In genomic region chr2:160847664-160848063, GRCm38 (mm10) we compare ENCODE assay signal across 19 mouse cellular contexts. TPM values are rescaled to one million over a fixed set of nuclear protein-coding genes. Genes with fewer than 3 reads are reported as not detected.
A peak's percentile ranks its signal among the peaks of the same experiment; 100 is the strongest.
DNase-seq lines count a peak whose midpoint lies in the region; ATAC-seq and TF ChIP-seq lines count a peak whose summit lies in the region.
"Had no signal": no experiment of that assay in that cellular context is flagged by ENCODE, and none has a peak within 500 bp of the region (broad histone marks: within the 10 kb centered on the region; RNA-seq: fewer than 3 reads in every experiment).

No protein-coding gene starts in this region.

- H3K4me1 ChIP-seq in kidney, embryonic 15.5 days = no peaks in the 10 kb centered on the region
- H3K4me1 ChIP-seq in kidney, postnatal 0 days (replicated peaks; ENCODE audit: insufficient read depth, low read length) = no peaks in the 10 kb centered on the region
- no peaks in the 10 kb centered on the region for H3K4me1 ChIP-seq in liver, embryonic 15.5 days (replicated peaks)
- no peaks in the 10 kb centered on the region for H3K4me1 ChIP-seq in liver, embryonic 12.5 days
- H3K4me1 ChIP-seq: embryonic facial prominence, embryonic 15.5 days; forebrain, embryonic 10.5 days; heart, embryonic 10.5 days had no signal

- DNase-seq in kidney, adult 11 months = peak; percentile 48
- no peak for DNase-seq in kidney, postnatal 0 days (ENCODE audit: low spot score)
- DNase-seq in kidney, postnatal 4 days = no peak
- no peak for DNase-seq in left cerebral cortex, adult 11 months (ENCODE audit: low spot score)
- DNase-seq: adrenal gland, postnatal 10 days; cerebellum, adult 11 months; cerebellum, adult 8-10 months; cerebellum, postnatal 14 days; embryo, embryonic 11 days; gastrocnemius, postnatal 10 days; heart, postnatal 4 days had no signal

- no peak overlapping the region for H3K4me3 ChIP-seq in kidney, embryonic 15.5 days (replicated peaks)
- H3K4me3 ChIP-seq in kidney, postnatal 0 days (replicated peaks; ENCODE audit: low read depth, low read length) = no peak overlapping the region
- H3K4me3 ChIP-seq in liver, embryonic 15.5 days (replicated peaks) = no peak overlapping the region
- H3K4me3 ChIP-seq in liver, embryonic 12.5 days = no peak overlapping the region
- H3K4me3 ChIP-seq: embryonic facial prominence, embryonic 15.5 days; erythroblast, embryonic 14.5 days; forebrain, embryonic 10.5 days; heart, embryonic 10.5 days had no signal

- no peak overlapping the region for H3K4me2 ChIP-seq in kidney, embryonic 15.5 days
- H3K4me2 ChIP-seq in kidney, postnatal 0 days (ENCODE audit: low read length) = no peak overlapping the region
- H3K4me2 ChIP-seq in liver, embryonic 15.5 days = no peak overlapping the region
- no peak overlapping the region for H3K4me2 ChIP-seq in liver, embryonic 12.5 days
- H3K4me2 ChIP-seq: embryonic facial prominence, embryonic 15.5 days had no signal

- H3K27ac ChIP-seq in kidney, embryonic 15.5 days = no peak overlapping the region
- H3K27ac ChIP-seq in kidney, postnatal 0 days = no peak overlapping the region
- no peak overlapping the region for H3K27ac ChIP-seq in liver, embryonic 15.5 days (replicated peaks)
- no peak overlapping the region for H3K27ac ChIP-seq in liver, embryonic 12.5 days
- H3K27ac ChIP-seq: embryonic facial prominence, embryonic 15.5 days; forebrain, embryonic 10.5 days; heart, embryonic 10.5 days had no signal

- no peak for ATAC-seq in kidney, embryonic 15.5 days (replicated peaks; ENCODE audit: low FRiP score)
- peak; percentile 73 for ATAC-seq in kidney, postnatal 0 days (replicated peaks; ENCODE audit: low FRiP score, low read depth)
- ATAC-seq in liver, embryonic 15.5 days (ENCODE audit: insufficient read depth) = 0 out of 2 replicates have a peak, but pooled peaks have one; percentile 37
- ATAC-seq in liver, embryonic 12.5 days = no peak
- ATAC-seq: forebrain, embryonic 14.5 days had no signal

- H3K9me3 ChIP-seq in kidney, embryonic 15.5 days (replicated peaks) = no peaks in the 10 kb centered on the region
- no peaks in the 10 kb centered on the region for H3K9me3 ChIP-seq in kidney, postnatal 0 days (replicated peaks; ENCODE audit: low read length)
- H3K9me3 ChIP-seq in liver, embryonic 15.5 days (replicated peaks) = no peaks in the 10 kb centered on the region
- H3K9me3 ChIP-seq in liver, embryonic 12.5 days (replicated peaks) = no peaks in the 10 kb centered on the region
- H3K9me3 ChIP-seq: embryonic facial prominence, embryonic 15.5 days; forebrain, embryonic 10.5 days; heart, embryonic 10.5 days had no signal

- 79% methylated on average over 1 of the region's 1 CpGs for WGBS in kidney, embryonic 15.5 days
- WGBS in kidney, postnatal 0 days = 83% methylated on average over 1 of the region's 1 CpGs
- WGBS in liver, embryonic 15.5 days (ENCODE audit: insufficient replicate concordance) = 46% methylated on average over 1 of the region's 1 CpGs
- 59% methylated on average over 1 of the region's 1 CpGs for WGBS in liver, embryonic 12.5 days (ENCODE audit: insufficient replicate concordance)

- H3K36me3 ChIP-seq in kidney, embryonic 15.5 days = no peaks in the 10 kb centered on the region
- H3K36me3 ChIP-seq in kidney, postnatal 0 days (ENCODE audit: insufficient read depth, low read length) = no peaks in the 10 kb centered on the region
- no peaks in the 10 kb centered on the region for H3K36me3 ChIP-seq in liver, embryonic 15.5 days (replicated peaks)
- no peaks in the 10 kb centered on the region for H3K36me3 ChIP-seq in liver, embryonic 12.5 days
- H3K36me3 ChIP-seq: embryonic facial prominence, embryonic 15.5 days; forebrain, embryonic 10.5 days; heart, embryonic 10.5 days had no signal

- no peaks in the 10 kb centered on the region for H3K27me3 ChIP-seq in kidney, embryonic 15.5 days
- H3K27me3 ChIP-seq in kidney, postnatal 0 days (ENCODE audit: insufficient read depth, low read length) = no peaks in the 10 kb centered on the region
- no peaks in the 10 kb centered on the region for H3K27me3 ChIP-seq in liver, embryonic 15.5 days
- no peaks in the 10 kb centered on the region for H3K27me3 ChIP-seq in liver, embryonic 12.5 days (replicated peaks)
- H3K27me3 ChIP-seq: embryonic facial prominence, embryonic 15.5 days had no signal

- H3K9ac ChIP-seq in kidney, embryonic 15.5 days = no peak overlapping the region
- H3K9ac ChIP-seq in kidney, postnatal 0 days (ENCODE audit: low read depth, low read length) = no peak overlapping the region
- no peak overlapping the region for H3K9ac ChIP-seq in liver, embryonic 15.5 days
- H3K9ac ChIP-seq in liver, embryonic 12.5 days = no peak overlapping the region
- H3K9ac ChIP-seq: embryonic facial prominence, embryonic 15.5 days had no signal

- no peak for TF ChIP-seq CTCF in kidney, postnatal 0 days (IDR thresholded peaks at IDR 0.05; ENCODE audit: low read depth)

RNA-seq across cellular contexts. Expression of gene Zhx3, which starts 25.1 kb away (rescaled TPM):
- 13.9 and 14.5 TPM in 2 replicates for polyA plus RNA-seq in kidney, embryonic 15.5 days (2015; fragmentation: Nextera tagmentation; extraction: Ambion mirVana)
- polyA plus RNA-seq in kidney, postnatal 0 days (2015; fragmentation: Nextera tagmentation; extraction: Ambion mirVana) = 12.6 and 12.7 TPM in 2 replicates
- 2.3 and 2.8 TPM in 2 replicates for polyA plus RNA-seq in liver, embryonic 15.5 days (2015; fragmentation: Nextera tagmentation; extraction: Ambion mirVana)
- 2.9 and 3.1 TPM in 2 replicates for polyA plus RNA-seq in liver, embryonic 12.5 days (2016; fragmentation: Nextera tagmentation; extraction: Ambion mirVana)

RNA-seq across cellular contexts. Expression of gene Lpin3, which starts 32.8 kb away (rescaled TPM):
- 3.0 and 3.8 TPM in 2 replicates for polyA plus RNA-seq in kidney, embryonic 15.5 days (2015; fragmentation: Nextera tagmentation; extraction: Ambion mirVana)
- 4.1 and 4.2 TPM in 2 replicates for polyA plus RNA-seq in kidney, postnatal 0 days (2015; fragmentation: Nextera tagmentation; extraction: Ambion mirVana)
- 0.41 and 0.74 TPM in 2 replicates for polyA plus RNA-seq in liver, embryonic 15.5 days (2015; fragmentation: Nextera tagmentation; extraction: Ambion mirVana)
- 0.98 and 1.1 TPM in 2 replicates for polyA plus RNA-seq in liver, embryonic 12.5 days (2016; fragmentation: Nextera tagmentation; extraction: Ambion mirVana)
- polyA plus RNA-seq: erythroblast, embryonic 14.5 days had no signal

Comparison
In these comparisons a context has a peak if more than half of its experiments do, and no peak if none do; other contexts are left out.
1. ATAC-seq: peak in kidney, postnatal 0 days (single experiment) and liver, embryonic 15.5 days (single experiment); none in kidney, embryonic 15.5 days (single experiment) and liver, embryonic 12.5 days (single experiment).